Mouse (Mus musculus): ENCODE results near the gene Aqp6.

DNA sequence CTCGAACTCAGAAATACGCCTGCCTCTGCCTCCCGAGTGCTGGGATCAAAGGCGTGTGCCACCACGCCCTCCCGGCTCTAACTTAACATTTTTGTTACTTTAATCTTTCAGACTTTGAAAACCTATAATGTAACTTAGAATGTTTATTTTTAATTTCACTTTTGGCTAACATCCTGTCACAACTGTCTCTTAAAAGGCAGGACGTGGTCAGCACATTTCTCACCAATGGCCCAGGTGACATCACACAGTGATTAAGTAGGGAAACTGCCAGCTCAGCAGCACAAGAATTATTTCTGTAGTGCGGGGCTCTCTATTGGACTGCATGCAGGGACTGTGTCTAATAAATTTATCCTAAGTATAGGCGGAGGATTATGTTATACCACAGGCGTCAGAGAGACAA, 42.6 kb downstream of the Aqp6 start:
- TF ChIP-seq GATA1 (IDR thresholded peaks at IDR 0.05; ENCODE audit: borderline replicate concordance, low read length) (no peak), CTCF (IDR thresholded peaks at IDR 0.05; ENCODE audit: low read depth, low read length) (no peak), TAL1 (conservative IDR thresholded peaks at IDR 0.05; ENCODE audit: low read depth, low read length) (no peak), POLR2AphosphoS5 (IDR thresholded peaks at IDR 0.05; ENCODE audit: insufficient replicate concordance, low read depth, low read length) (no peak)

Data from G1E (cell line).